Mouse (Mus musculus) erythroblast, embryonic 14.5 days (primary cell): Measurements from ENCODE around the gene Ncoa3.

Source experiments
- GATA1 ChIP-seq: IDR thresholded peaks from 2 replicates; pipeline ENCODE4 v1.6.1; 2012; ENCODE audit warnings: low read length, inconsistent platforms, mixed read lengths
- TAL1 ChIP-seq: IDR thresholded peaks from 3 replicates; pipeline ENCODE4 v1.6.1; 2012; ENCODE audit warnings: low read length, inconsistent platforms, mixed read lengths

DNA sequence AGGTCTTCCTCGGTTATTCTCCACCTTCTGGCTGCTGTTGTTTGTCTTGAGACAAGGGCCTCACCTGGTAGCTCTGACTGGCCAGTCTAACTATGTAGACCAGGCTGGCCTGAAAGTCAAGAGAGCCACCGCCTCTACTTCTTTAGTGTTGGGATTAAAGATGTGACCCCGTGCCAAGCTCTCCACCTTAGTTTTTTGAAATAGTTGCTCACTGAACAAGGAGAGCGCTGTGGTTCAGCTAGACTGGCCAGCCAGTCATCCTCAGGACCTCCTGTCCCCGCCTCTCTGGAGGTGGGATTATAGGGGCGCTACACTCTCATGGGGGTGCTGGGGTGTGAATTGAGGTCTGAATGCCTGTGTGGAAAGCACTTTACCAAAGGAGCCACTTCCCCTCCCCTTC, 7.5 kb upstream of the Ncoa3 start:
- TF ChIP-seq GATA1 (no peak), TAL1 (no peak)
